Mouse (Mus musculus) lung, adult 2 months (tissue): Measurements from ENCODE around the gene Maml2. TPM values are rescaled to one million over a fixed set of nuclear protein-coding genes. Genes with fewer than 3 reads are reported as not detected.

Experiments used
- DNase-seq: peaks from one replicate; pipeline ENCODE4 v3.0.0; 2022
- H3K4me1 ChIP-seq: fragments of 200-500 bp; 2 replicates; pipeline ENCODE4 v1.6.1; 2011; ENCODE audit warnings: low read length; ENCODE audit not compliant: control insufficient read depth, insufficient read depth
- H3K4me3 ChIP-seq: fragments of 200-500 bp; replicated peaks from 2 replicates; pipeline ENCODE3; 2011; ENCODE audit warnings: low read depth, mild to moderate bottlenecking, control low read depth, low read length; ENCODE audit errors: extremely low read depth
- CTCF ChIP-seq: fragments of 200-500 bp; IDR thresholded peaks from 2 replicates; pipeline ENCODE4 v1.5.1; 2011; ENCODE audit warnings: mild to moderate bottlenecking, low read length, control low read depth; ENCODE audit not compliant: insufficient read depth
- POLR2A ChIP-seq: fragments of 200-500 bp; IDR thresholded peaks from 2 replicates; pipeline ENCODE4 v1.6.1; 2011; ENCODE audit warnings: low read depth, mild to moderate bottlenecking, control low read depth, low read length, borderline replicate concordance; ENCODE audit errors: extremely low read depth
- WGBS: fragments of 180-500 bp; shearing (Covaris S2); methylation state at CpG from one replicate; pipeline ENCODE4 v1.1.7; 2018; 5-methylcytosine and 5-hydroxymethylcytosine counted together
- polyA plus RNA-seq: library from polyadenylated mRNA; depleted of rRNA; stranded (reverse); fragments of >200 nt; gene quantifications from 2 replicates; pipeline ENCODE4 v1.2.3, GENCODE M21; 2012

Maml2 gene
- polyA plus RNA-seq, 1 experiment: 17.1 TPM

GRCm38 (mm10) chr9:13613325-13614268, 315.8 kb downstream of the Maml2 start:
- TF ChIP-seq POLR2A (no peak), CTCF (no peak)
- Histone ChIP-seq H3K4me3 (no peak overlapping the region), H3K4me1 (no peaks in the 10 kb centered on the region; the same call in 1 of the 2 replicates)
- no peak for DNase-seq
- WGBS: 38% methylated on average over 8 of the region's 8 CpGs

- TF ChIP-seq POLR2A (no peak), CTCF (no peak)
- H3K4me3 ChIP-seq: no peak overlapping the region
- WGBS: 55% methylated on average over 5 of the region's 5 CpGs
- no peaks in the 10 kb centered on the region; the same call in 1 of the 2 replicates for H3K4me1 ChIP-seq
- no peak for DNase-seq
These were observed 318.7 kb downstream of the Maml2 start for GRCm38 (mm10) chr9:13616383-13617009.

DNA sequence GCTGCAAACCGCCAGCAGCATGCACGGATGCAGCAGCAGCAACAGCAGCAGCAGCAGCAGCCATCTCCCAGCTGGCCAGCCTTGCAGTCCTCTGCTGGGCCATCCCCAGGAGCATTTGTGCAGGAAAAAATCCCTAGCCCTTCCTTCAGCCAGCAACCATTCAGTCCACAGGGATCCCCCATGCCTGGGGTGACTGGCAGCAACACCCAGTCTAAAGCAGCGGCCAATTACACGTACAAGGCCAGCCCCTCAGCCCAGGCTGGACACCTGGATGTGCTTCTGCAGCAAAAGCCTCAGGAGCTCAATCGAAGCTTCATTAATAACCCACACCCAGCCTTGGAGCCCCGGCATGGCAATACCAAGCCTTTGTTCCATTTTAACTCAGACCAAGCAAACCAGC, 323.0 kb downstream of the Maml2 start:
- Histone ChIP-seq H3K4me3 (no peak overlapping the region), H3K4me1 (peaks cover 2% of the 10 kb centered on the region; the same call in 1 of the 2 replicates)
- DNase-seq: no peak
- WGBS: 86% methylated on average over 6 of the region's 6 CpGs
- TF ChIP-seq CTCF: no peak

DNA sequence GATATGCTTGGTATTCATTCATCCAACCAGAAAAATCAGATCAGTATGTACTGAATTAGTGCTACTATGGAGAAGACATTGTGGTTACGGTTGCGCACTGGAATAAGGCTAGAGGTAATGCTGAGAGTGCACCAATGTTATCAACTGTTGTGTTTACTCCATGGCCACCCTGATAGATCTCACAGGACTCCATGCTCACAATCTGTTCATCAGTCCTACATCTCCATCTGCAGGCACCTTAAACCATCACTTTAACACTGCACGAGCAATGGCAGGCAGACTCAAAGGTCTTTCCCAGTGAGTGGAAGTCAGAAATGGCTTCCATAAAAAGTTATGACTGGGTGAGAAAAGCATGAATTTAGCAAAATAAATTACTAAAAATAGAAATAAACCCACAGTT, 324.2 kb downstream of the Maml2 start:
- Histone ChIP-seq H3K4me1 (peaks cover 2% of the 10 kb centered on the region; the same call in 1 of the 2 replicates), H3K4me3 (no peak overlapping the region)
- 87% methylated on average over 3 of the region's 3 CpGs for whole genome bisulfite sequencing
- TF ChIP-seq POLR2A (no peak), CTCF (no peak)
- DNase-seq: no peak

DNA sequence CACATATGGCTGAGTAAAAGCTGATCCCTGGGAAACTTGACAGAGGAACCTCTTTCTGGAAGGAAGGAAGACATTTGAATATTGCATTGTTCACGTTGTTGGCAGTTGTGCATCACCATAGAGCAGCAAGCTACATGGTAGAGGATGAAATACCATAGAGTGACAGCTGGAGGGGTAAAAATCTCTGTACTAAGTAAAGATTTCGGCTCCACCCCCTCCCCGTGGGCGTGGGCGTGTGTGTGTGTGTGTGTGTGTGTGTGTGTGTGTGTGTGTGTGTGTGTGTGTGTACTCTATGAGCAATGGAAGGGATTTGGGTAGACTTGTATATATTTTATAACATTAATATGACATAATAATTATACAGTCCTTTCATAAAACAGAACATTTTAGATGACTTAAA, 324.7 kb downstream of the Maml2 start:
- peaks cover 2% of the 10 kb centered on the region; the same call in 1 of the 2 replicates for H3K4me1 ChIP-seq
- no peak for TF ChIP-seq POLR2A
- no peak for TF ChIP-seq CTCF
- H3K4me3 ChIP-seq: no peak overlapping the region
- 70% methylated on average over 5 of the region's 5 CpGs for WGBS
- no peak for DNase-seq

DNA sequence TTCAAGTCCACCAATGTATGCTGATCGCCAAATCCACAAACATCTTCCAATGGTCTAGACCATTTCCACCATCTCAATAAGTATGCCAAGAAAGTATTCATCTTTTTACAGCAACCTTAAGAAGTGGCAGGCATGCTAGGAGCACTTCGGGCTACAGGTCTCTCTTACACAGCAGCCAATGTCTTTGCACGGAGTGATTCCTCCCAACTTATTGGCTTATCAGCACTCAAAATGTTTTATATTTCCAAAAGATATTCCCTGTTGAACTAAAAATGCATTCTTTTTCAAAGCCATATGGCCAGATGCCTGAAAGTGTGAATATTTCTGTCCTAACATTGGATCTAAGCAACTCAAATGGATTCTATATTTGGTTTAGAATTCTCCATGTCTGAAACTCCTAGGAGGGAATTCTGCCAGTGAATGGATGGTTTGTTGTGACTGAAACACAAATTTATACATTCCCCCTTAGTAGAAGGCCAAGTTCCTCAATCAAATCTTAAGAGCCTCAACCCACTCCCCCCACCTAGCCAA, 326.2 kb downstream of the Maml2 start:
- Histone ChIP-seq H3K4me1 (peaks cover 2% of the 10 kb centered on the region; the same call in 1 of the 2 replicates), H3K4me3 (no peak overlapping the region)
- DNase-seq: no peak
- TF ChIP-seq POLR2A (no peak), CTCF (no peak)
- WGBS: 94% methylated on average over 3 of the region's 3 CpGs

GRCm38 (mm10) chr9:13624780-13625179, 327.0 kb downstream of the Maml2 start:
- WGBS: 87% methylated on average over 1 of the region's 1 CpGs

DNA sequence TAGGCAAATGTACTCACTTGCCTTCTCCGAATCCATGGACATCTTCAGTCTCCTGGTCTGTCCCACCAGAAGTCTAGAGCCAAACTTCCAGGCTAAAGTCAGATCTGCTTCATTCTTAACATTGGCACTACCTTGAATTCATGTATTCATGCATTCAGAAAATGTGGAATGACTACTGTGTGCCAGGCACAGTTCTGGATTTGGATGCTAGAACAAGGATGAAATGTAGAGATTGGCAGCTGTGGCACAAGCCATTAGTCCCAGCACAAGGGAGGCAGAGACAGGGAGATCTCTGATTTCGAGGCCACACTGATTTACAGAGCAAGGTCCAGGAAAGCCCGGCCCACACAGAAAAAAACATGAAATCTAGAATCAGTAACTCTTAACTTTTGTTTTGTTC, 327.5 kb downstream of the Maml2 start:
- TF ChIP-seq POLR2A (no peak), CTCF (no peak)
- no peak overlapping the region for H3K4me3 ChIP-seq
- peaks cover 2% of the 10 kb centered on the region; the same call in 1 of the 2 replicates for H3K4me1 ChIP-seq
- DNase-seq: no peak
- WGBS: 93% methylated on average over 3 of the region's 3 CpGs

More at GRCm38 (mm10) chr9:13624780-13625179, 327.0 kb downstream of the Maml2 start:
- H3K4me3 ChIP-seq: no peak overlapping the region
- H3K4me1 ChIP-seq: peaks cover 2% of the 10 kb centered on the region; the same call in 1 of the 2 replicates
- TF ChIP-seq POLR2A (no peak), CTCF (no peak)
- no peak for DNase-seq

- Histone ChIP-seq H3K4me3 (no peak overlapping the region), H3K4me1 (peaks cover 2% of the 10 kb centered on the region; the same call in 1 of the 2 replicates)
- TF ChIP-seq CTCF: no peak
- no peak for DNase-seq
- WGBS: 91% methylated on average over 3 of the region's 3 CpGs
These were observed 328.7 kb downstream of the Maml2 start for GRCm38 (mm10) chr9:13626480-13626879.

GRCm38 (mm10) chr9:13633371-13633770, 335.6 kb downstream of the Maml2 start:
- Histone ChIP-seq H3K4me1 (peaks cover 8% of the 10 kb centered on the region), H3K4me3 (no peak overlapping the region)
- DNase-seq: no peak
- 33% methylated on average over 1 of the region's 1 CpGs for WGBS
- TF ChIP-seq CTCF (no peak), POLR2A (no peak)
